Mouse (Mus musculus) E14TG2a.4 (cell line): Measurements from ENCODE around the gene Lin7c.
A peak's percentile ranks its signal among the peaks of the same experiment; 100 is the strongest.

ENCODE experiments used
- H3K27me3 ChIP-seq: 2 replicates; pipeline ENCODE4 v1.6.1; 2014; ENCODE audit warnings: low read length, control low read depth; ENCODE audit not compliant: insufficient read depth
- H3K36me3 ChIP-seq: 2 replicates; pipeline ENCODE4 v1.6.1; 2014; ENCODE audit warnings: low read length, control low read depth; ENCODE audit not compliant: insufficient read depth
- H3K4me1 ChIP-seq: replicated peaks from 2 replicates; pipeline ENCODE4 v1.6.1; 2014; ENCODE audit warnings: low read depth, low read length, control low read depth
- H3K4me3 ChIP-seq: replicated peaks from 2 replicates; pipeline ENCODE4 v1.5.1; 2014; ENCODE audit warnings: mild to moderate bottlenecking, low read length
- H3K9me3 ChIP-seq: 2 replicates; pipeline ENCODE4 v1.6.1; 2014; ENCODE audit warnings: low read length, control low read depth
- CTCF ChIP-seq: conservative IDR thresholded peaks from 2 replicates; pipeline ENCODE4 v1.5.1; 2014; ENCODE audit warnings: low read length
- NANOG ChIP-seq: IDR thresholded peaks from 2 replicates; pipeline ENCODE4 v1.6.1; 2014; ENCODE audit warnings: borderline replicate concordance, low read length, mixed read lengths
- POU5F1 ChIP-seq: IDR thresholded peaks from 2 replicates; pipeline ENCODE4 v1.6.1; 2014; ENCODE audit warnings: low read length, borderline replicate concordance

Lin7c gene

DNA sequence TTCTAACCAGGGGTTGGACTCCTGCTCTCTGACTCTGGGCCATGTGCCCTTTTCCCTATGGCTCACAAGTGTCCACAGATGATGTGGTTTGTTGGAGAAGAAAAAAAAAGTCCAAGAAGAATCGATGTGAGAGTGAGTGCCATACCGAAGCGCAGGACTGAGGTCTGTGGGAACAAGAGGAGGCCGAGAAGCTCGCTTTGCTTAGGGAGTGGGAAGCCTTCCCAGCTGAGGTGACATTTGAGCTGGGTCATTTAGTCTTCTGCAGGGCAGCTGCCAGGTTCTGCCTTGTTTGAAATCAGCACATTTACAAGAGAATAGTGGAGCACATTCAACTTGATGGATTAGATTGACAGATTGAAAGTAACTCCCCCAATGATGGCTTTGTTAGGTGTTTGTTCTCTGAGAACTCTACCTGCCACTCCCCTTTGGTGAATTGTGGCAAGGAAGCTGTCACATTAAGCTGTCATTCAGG, 51.4 kb downstream of the Lin7c start:
- Histone ChIP-seq H3K27me3 (no peaks in the 10 kb centered on the region), H3K4me3 (peak overlapping the region; percentile 52), H3K36me3 (0 out of 2 replicates have a peak, but pooled peaks cover 9% of the 10 kb centered on the region), H3K9me3 (no peaks in the 10 kb centered on the region), H3K4me1 (peaks cover 72% of the 10 kb centered on the region)
- TF ChIP-seq NANOG = peak; percentile 95
- no peak for TF ChIP-seq POU5F1

DNA sequence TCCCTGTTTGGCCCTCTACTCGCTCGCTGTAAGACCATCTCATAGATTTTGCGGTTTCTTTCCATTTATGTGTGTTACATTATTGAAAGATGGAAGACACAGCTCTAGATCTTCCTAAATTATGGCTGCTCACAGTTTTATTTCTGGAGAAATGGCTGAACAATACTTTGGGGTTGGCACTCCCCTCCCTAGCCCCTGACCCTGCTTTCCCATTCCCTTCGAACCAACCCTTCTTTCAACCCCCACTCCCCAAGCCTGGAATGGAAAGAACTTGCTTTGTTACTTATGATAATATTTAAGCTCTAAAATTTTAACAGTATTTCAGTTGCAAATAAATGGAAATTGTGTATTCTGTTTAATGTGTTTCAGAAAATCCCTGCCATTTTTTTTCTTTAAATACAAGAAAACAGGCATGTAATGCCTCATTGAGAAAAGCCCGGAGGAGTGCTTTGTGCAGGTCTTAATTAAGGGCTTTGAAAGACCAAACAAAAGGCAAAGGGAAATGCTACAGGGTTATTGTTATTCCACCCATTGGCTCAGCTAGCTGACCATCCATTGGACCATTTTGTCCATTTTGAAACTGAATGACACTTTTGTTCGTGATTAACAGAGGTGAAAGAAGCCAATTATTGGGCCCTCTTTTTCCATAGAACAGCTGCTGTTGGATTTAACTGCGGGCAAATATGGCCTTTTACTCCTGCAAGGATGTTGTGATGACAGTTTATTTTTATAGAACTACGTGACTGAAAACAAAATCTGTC, 52.3 kb downstream of the Lin7c start:
- TF ChIP-seq NANOG (peak; percentile 99), CTCF (no peak), POU5F1 (peak; percentile 34; the same call in 1 of the 2 replicates)
- H3K4me3 ChIP-seq = peak overlapping the region; percentile 52
- peaks cover 76% of the 10 kb centered on the region for H3K4me1 ChIP-seq
- no peaks in the 10 kb centered on the region for H3K9me3 ChIP-seq
- H3K27me3 ChIP-seq = no peaks in the 10 kb centered on the region
- 0 out of 2 replicates have a peak, but pooled peaks cover 9% of the 10 kb centered on the region for H3K36me3 ChIP-seq

GRCm38 (mm10) chr2:109944995-109945394, 54.3 kb downstream of the Lin7c start:
- Histone ChIP-seq H3K9me3 (no peaks in the 10 kb centered on the region), H3K4me3 (peak overlapping the region; percentile 8; the same call in 1 of the 2 replicates), H3K27me3 (no peaks in the 10 kb centered on the region), H3K4me1 (peaks cover 88% of the 10 kb centered on the region), H3K36me3 (peaks cover 16% of the 10 kb centered on the region; the same call in 1 of the 2 replicates)
- no peak for TF ChIP-seq CTCF
- no peak for TF ChIP-seq NANOG
- TF ChIP-seq POU5F1 = no peak

DNA sequence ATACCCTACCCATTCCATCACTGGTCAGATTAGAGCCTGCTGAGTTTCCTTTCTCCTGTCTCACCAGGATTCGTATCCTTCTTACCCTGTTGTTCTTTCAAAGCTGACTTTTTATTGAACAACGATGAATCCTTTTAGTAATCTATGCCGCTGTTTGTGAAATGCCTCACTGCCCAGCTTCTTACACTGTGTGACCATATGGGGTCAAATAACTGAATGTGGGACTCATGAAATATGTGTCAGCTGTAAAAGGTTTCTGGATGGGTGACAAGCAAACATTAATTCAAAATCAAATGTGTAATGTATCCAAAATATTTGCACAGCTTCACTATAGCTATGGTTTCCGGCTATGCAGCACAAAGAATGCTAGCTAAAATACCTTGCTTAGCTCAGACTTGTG, 54.9 kb downstream of the Lin7c start:
- Histone ChIP-seq H3K9me3 (no peaks in the 10 kb centered on the region), H3K4me3 (no peak overlapping the region), H3K4me1 (peaks cover 89% of the 10 kb centered on the region), H3K36me3 (peaks cover 17% of the 10 kb centered on the region; the same call in 1 of the 2 replicates), H3K27me3 (no peaks in the 10 kb centered on the region)
- TF ChIP-seq POU5F1 (no peak), NANOG (no peak), CTCF (no peak)

- Histone ChIP-seq H3K4me3 (no peak overlapping the region), H3K4me1 (peaks cover 94% of the 10 kb centered on the region), H3K27me3 (no peaks in the 10 kb centered on the region), H3K36me3 (peaks cover 21% of the 10 kb centered on the region), H3K9me3 (no peaks in the 10 kb centered on the region)
- TF ChIP-seq NANOG = no peak
- TF ChIP-seq CTCF = no peak
- TF ChIP-seq POU5F1 = no peak
These were observed 55.8 kb downstream of the Lin7c start for GRCm38 (mm10) chr2:109946426-109946825.

- H3K9me3 ChIP-seq = no peaks in the 10 kb centered on the region
- peaks cover 94% of the 10 kb centered on the region for H3K4me1 ChIP-seq
- no peak overlapping the region for H3K4me3 ChIP-seq
- peaks cover 39% of the 10 kb centered on the region for H3K36me3 ChIP-seq
- no peaks in the 10 kb centered on the region for H3K27me3 ChIP-seq
- TF ChIP-seq CTCF = no peak
- TF ChIP-seq NANOG = no peak
- TF ChIP-seq POU5F1 = no peak
These were observed 58.9 kb downstream of the Lin7c start for GRCm38 (mm10) chr2:109949519-109949918.

DNA sequence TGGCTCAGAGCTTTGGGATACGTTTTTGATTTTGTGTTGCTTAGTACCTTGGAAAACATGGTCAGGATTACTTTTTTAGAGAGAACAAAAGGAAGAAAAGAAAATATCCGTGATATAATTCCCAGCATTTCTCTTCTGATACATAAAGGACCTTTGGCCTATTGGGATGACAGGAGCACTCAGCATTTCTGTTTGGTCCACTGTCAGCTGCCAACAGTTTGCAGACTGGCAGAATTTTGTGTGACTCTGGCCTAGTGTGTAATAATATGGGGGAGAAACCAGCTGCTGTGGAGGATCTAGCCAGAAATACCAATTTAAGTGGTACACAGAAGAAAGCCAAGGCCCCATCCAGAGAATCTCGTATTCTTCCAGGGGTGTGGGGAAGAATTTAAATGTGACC, 59.7 kb downstream of the Lin7c start:
- no peak for TF ChIP-seq NANOG
- TF ChIP-seq CTCF = no peak
- Histone ChIP-seq H3K4me3 (no peak overlapping the region), H3K27me3 (no peaks in the 10 kb centered on the region), H3K4me1 (peaks cover 94% of the 10 kb centered on the region), H3K9me3 (no peaks in the 10 kb centered on the region), H3K36me3 (peaks cover 42% of the 10 kb centered on the region)
